In the genomic region with DNA sequence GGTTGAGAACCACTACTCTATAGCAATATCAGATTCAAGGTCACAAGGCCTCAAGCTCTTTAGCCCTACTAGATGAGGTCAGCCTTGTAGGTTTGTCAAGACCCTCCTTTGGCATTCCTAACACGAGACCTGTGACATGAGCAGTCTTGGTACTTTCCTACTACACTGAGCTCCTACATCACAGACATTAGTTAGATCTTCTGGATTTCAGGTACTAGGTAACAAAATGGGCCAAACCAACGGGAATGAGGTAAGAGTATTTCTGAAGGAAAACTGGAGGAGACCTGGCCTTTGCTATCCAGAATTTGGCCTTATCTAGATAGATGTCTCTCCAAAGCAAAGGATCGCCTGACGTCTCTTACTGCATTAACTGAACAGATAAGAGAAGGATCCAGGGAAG, we compare ENCODE assay signal across 24 mouse cellular contexts.
"Had no signal": no experiment of that assay in that cellular context is flagged by ENCODE, and none has a peak within 500 bp of the region (broad histone marks: within the 10 kb centered on the region; RNA-seq: fewer than 3 reads in every experiment).

No protein-coding gene starts in this region.

- H3K27ac ChIP-seq: embryonic facial prominence, embryonic 10.5 days; embryonic facial prominence, embryonic 12.5 days; embryonic facial prominence, embryonic 13.5 days; embryonic facial prominence, embryonic 15.5 days; forebrain, embryonic 10.5 days; forebrain, embryonic 12.5 days; forebrain, embryonic 13.5 days; forebrain, embryonic 15.5 days; gastrocnemius, adult 2 months; heart, adult 2 months had no signal

- DNase-seq: cerebellum, adult 9-10 months; cerebellum, adult 9-11 months; cerebellum, postnatal 10 days; cerebellum, postnatal 14 days; cerebellum, postnatal 25 days; cerebellum, postnatal 36 days; embryo, embryonic 11 days; forebrain, postnatal 0 days; gastrocnemius, adult 2 months; gastrocnemius, postnatal 10 days; gastrocnemius, postnatal 14 days; gastrocnemius, postnatal 25 days; gastrocnemius, postnatal 36 days; heart, adult 18-20 months; heart, adult 2 months had no signal

- H3K4me3 ChIP-seq: embryonic facial prominence, embryonic 10.5 days; embryonic facial prominence, embryonic 12.5 days; embryonic facial prominence, embryonic 13.5 days; embryonic facial prominence, embryonic 15.5 days; erythroblast, embryonic 14.5 days; forebrain, embryonic 10.5 days; forebrain, embryonic 12.5 days; forebrain, embryonic 13.5 days; forebrain, embryonic 15.5 days; gastrocnemius, adult 2 months; heart, adult 2 months had no signal
